Mouse (Mus musculus) right cerebral cortex, postnatal 10 days (tissue): ENCODE results near the gene Sec11a.
"Not testable (repeated sequence)": the region's sequence is repeated elsewhere in the genome, so short reads cannot be mapped to it uniquely, and the experiment has no call there.

ENCODE experiments used
- DNase-seq, 2 experiments: peaks; one replicate each; pipeline ENCODE4 v3.0.0; 2021; ENCODE audit warnings: low spot score in 2 of 2

The Sec11a gene

DNA sequence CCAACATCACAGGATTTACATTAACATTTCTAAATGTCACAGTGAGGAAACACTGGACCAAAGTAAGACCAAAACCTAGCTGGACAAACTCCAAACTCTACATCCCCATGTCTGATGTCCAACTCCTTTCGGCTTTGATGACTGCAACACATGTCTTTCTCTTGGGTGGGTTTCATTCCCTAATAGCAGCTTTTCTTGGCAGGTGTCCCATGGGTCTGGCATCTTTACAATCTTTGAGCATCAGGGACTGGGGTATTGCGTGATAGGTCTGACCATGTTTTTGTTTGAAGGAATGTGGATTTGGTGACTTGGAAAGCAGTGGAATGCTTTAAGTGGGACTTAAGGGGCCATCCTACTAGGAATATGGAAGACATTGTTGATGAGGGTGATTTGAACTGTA lies 9.3 kb upstream of the Sec11a start:
- DNase-seq = no peak

DNA sequence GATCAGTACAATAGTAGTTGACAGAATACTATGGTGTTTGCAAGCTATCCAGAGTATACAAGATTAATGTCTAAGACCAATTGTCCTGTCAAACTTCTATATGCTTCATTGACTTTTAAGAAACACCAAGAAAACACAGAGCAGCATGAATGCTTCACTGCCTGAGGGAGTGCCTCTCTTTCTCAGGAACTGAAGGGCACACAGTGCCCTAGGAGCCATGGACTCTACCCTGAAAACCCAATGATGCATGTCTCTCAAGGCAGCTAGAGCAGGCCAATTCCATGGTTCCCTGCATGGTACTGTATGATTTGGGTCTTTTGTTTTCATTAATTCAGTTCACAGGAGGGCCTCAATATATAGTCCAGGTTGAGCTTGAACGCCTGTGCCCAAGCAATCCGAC lies 6.7 kb upstream of the Sec11a start:
- no peak for DNase-seq

DNA sequence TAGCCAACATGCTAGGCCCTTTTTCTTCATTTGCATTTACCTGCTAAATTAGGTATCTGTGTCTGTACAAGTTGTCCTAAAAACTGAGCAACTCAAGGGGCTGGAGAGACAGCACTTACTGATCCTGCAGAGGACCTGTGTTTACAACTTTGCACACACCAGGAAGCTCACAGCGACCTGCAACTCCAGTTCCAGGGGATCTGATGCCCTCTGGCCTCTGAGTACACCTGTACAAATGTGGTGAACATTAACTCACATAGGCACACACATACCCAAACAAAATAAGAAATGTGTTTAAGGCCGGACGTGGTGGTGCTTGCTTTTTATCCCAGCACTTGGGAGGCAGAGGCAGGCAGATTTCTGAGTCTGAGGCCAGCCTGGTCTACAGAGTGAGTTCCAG lies 4.6 kb upstream of the Sec11a start:
- DNase-seq = no peak

DNA sequence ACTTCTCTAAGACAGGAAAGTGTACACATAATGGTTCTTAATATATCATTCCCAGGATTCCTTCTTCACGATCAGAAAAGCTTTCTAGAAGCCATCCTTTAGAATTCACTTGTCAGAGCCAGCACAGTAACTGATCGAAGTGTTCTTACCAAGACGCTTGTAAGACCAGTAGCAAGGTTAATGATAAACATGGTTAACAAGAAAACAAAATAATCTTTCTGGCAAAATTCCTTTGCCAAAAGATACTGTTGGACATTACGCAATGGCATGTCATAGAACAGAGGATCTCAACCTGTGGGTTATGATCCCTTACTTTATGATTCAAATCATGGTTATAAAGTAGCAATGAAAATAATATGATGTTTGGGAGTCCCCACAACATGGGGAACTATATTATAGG lies 3.9 kb upstream of the Sec11a start:
- DNase-seq = no peak

DNA sequence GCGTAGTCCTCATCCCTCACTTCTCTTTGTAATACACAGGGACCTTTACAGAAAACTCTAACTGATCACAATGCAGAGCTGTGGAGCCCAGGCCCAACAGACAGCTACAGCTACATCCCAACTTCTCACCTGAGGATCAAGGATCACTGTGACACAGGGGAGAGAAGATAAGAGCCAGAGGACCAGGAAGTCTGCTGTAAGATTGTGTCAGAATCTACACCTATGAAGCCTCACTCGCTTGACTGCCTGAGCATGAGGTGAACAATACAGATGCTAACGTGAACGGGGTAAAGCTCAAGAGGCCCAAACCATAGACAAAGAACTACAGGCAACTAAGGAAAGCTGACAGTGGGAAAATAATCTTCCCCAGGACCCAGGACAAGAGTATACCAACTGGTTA lies 7.8 kb downstream of the Sec11a start:
- no peak for DNase-seq

DNA sequence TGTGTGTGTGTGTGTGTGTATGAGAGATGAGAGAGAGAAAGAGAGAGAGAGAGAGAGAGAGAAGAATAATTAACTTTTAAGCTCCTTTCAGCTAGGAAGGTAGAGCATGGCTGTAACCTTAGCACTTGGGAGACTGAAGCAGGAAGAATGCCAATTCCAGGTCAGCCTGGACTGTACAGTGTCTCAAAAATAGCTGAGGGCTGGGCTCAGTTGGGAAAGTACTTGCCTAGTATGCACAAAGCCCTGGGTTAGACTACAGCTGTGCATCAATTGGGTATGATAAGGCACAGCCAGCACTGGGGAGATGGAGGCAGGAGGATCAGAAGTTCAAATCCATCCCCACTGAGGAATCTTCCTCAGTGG lies 10.3 kb downstream of the Sec11a start:
- not testable (repeated sequence) for DNase-seq

DNA sequence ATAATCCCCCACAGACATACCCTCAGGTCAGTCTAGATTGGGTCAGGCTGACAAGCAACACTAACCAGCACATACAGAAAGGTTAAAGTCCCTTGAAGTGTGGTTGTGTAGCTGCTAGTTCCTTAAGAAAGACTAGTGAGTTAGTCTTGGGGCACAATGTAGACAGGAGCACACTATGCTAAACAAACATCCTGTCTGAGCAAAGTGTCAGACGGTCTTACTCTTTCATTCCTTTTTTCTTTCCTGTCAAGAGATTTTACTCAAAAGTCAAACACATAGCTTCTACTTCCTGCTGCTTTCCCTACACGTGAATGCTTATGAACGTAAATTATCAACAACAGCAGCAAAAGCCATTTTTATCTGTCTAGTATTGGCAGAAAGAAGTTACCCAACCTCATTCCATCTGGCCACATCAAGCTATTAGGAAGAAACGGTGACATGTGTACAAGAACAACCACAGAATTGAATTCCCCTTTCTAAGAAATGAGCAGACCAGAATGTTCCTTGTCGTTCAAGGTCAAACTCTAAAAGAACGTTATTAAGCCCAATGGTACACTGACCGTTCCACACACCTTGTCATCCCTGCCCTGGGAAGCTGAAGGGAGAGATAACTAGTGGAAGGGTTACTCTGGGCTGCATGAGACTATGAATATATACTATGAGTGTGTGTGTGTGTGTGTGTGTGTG lies 10.8 kb downstream of the Sec11a start:
- not testable (repeated sequence) for DNase-seq

DNA sequence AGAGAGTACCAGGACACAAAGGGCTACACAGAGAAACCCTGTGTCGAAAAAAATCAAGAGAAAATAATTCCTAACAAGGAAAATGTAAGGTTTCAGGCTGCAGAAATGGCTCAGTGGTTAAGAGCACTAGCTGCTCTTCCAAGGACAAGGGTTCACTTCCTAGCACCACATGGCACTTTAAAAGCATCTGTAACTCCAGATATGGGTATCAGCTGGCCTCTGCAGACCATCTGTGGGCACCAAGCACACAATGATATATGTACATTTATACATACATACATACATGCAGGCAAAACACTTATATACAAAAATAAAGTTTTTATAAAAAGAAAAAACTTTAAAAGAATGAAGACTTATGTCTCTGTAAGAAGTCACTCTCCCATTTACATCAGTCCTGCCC lies 11.7 kb downstream of the Sec11a start:
- no peak for DNase-seq

DNA sequence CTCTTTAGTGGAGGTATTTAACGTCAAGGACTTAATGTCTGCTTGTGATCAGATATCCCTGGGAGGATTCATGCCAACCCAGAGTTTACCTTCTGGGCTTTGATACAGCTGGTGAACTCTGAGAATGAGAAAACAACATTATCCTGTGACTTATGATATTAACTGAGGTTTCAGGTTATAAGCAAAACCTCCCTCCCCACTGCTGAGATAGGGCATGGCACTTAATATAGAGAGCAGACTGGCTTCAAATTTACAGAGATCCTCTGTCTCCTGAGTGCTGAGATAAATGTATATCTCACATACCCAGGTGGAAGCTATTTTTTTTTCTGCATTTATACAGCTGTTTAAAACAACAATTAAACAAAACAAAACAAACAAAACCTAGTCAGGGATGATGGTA lies 14.8 kb downstream of the Sec11a start:
- no peak for DNase-seq

DNA sequence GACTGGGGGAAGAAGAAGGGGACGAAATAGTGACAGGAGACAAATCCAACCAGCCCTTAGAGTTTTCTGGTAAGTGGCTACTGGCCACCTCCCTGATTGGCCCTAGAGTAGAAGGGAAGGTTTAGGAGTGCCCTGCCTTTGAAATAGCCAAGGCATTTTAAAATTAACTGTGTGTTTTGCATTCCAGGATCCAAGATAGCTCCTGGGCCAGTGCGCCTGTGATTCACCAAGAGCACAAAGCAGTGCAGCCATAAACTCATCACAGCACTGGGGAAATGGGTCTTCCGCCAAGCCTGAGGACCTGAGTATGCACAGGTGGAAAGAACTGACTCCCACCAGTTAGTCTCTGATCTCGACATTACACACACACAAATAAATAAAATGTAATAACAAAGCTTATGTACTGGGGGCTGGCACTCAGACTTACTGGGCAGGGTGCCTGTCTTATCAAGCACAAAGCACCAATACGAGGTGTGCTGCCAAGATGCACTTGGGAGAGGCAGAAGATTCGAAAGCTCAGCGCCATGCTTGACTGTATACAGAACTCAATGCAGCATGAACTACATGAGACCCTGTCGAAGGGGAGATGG lies 15.9 kb downstream of the Sec11a start:
- peak in 1 of 2 experiments; percentile 32 for DNase-seq

DNA sequence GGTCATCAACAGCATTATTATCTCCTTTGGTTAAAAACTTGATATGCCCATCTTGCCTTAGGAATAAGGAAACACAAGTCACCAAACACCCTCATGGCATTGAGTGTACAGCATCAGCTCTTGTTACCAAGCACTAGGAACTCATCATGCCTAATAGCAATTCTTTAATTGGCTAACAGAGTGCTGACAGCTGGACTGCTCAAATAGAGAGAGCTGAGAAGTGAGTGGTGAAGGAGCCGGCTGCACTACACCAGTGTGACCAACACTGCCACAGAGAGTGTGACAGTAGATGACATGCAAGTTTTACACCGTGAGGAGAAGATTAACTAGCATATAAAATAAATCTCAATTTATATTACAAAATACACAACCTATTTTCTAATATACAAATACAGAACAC lies 24.4 kb downstream of the Sec11a start:
- no peak for DNase-seq

DNA sequence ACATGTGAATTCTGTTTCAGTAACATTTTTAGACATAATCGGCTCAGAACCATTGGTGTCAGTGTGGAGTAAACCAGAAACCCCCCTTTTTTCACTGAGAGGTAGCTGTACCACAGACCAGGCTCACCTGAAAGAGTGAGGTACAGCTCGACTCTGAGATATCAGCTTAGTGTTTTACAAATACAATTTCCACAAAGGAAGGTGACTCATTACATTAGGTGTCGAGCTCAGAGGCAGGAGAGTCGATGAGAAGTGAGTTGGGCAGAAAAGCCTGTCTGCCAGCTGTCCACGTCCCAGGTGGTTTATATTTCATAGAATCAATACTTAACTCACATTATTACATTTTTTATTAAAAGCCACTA lies 28.0 kb downstream of the Sec11a start:
- DNase-seq = no peak

DNA sequence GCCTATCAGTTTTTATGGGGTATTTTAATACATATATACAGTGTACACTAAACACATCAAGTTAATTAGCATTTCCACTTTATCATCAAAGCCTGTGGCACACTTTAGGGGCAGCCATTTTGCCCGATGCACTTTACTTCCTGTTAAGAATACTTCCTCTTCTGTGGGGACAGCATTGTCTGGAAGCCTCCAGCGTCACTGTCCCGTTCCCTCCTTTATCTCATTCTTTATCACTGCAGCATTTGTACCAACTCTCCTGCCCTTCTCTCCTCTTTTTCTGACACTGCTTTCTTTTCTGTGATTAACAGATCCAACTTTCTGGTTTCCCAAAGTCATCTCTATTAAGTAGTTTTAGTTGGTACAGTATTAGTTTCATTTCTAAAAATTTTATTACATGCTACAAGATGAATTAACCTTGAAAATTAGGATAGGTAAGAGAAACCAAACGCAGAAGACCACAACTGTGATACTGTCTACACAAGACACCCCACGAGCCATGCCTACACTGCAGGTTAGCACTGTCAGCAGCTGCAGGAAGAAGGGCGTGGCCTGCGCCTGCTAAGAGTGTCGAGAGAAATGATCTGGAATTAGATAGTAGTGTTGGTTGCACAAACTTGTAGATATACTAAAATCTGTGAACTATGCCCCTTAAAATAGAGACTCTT lies 28.5 kb downstream of the Sec11a start:
- DNase-seq = no peak

DNA sequence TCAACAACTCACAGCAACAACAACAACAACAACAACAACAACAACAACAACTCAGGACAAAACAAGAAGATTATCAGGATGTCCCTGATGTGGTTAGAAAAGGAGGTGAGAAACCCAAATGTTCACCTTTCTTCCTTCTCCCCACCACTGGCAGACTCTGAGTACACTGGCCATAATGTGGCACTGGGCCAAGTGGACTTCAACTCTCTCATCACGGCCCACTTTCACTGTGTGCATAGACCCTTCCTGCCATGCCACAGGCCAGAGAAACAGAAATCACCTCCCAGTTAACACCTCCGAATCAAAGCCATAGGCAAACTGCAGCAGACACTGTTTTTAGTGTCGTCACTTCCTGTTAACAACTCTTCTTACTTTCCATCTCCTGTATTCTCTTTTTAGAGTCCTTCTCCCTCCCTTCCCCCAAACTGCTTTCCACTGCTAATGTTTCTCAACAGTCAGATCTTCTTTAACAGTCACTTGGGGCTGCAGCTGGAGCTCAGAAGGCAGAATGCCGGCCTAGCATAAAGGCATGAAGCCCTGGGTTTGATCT lies 29.6 kb downstream of the Sec11a start:
- no peak for DNase-seq

DNA sequence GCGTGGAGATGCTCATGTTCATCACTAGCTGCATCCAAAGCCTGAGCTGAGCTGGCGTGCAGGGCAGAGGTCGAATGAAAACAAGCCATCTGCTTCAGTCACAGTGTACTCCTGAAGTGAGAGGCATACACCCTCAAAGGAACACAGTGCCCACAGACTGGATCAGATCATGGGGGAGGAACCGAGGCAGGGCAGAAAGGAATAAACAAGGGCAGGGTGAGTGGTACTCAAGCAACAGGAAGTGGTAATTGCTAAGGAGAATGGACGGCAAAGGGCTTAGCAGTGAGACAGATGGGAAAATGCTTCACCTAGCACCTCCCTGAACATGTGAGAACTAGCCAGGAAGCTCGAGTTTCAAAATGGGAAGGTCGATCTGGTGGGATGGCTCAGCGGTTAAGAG lies 35.1 kb downstream of the Sec11a start:
- no peak for DNase-seq

DNA sequence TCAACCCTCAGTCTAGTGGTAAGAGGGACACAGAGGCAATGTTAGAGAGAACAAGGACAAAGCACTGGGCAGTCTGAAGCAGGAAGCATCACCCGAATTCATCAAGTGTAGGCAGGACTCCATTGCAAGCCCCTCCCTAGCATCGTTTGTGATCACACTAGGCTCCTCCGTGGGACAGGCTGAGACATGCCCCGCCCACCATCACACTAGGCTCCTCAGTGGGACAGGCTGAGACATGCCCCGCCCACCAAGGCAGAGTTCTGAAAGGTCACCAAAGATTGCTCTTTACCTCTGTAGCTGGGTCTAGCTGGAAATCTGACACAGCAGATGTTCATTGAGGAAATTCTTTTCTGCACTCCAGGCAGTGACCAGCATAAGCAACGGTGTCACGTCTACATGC lies 36.5 kb downstream of the Sec11a start:
- no peak for DNase-seq

DNA sequence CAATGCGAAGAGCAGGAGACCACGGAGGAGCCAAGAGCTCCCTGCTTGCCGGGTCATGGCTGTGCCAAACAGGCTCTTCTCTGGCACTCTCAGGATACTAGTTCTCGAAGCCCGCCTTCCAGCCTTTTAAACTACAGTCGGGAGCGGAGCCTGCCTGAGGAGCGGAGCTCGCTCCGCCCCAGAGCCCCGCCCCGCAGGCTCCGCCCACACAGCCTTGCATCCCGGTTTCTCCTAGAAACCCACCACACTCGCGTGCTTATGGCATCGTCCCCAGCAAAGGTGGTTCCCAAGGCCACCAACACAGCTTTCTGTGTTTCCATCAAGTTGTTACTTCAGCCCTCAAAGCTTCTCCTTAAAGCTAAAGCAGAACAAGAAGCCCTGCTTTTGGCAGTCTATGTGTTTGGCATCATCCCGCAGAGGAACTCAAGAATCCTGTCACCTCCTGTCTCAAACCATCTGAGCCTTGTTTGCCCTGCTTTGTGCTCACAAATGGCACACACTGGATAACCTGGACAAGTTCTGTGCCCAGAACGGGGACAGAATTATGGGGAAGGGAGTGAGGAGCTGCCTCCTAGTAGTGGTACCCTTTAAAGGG lies 42.6 kb downstream of the Sec11a start, which contains the start of gene Nmb:
TSS of gene Nmb (minus strand) at position 156 of the 595 bp plus-strand sequence.
- peak; percentile 79 for DNase-seq

DNA sequence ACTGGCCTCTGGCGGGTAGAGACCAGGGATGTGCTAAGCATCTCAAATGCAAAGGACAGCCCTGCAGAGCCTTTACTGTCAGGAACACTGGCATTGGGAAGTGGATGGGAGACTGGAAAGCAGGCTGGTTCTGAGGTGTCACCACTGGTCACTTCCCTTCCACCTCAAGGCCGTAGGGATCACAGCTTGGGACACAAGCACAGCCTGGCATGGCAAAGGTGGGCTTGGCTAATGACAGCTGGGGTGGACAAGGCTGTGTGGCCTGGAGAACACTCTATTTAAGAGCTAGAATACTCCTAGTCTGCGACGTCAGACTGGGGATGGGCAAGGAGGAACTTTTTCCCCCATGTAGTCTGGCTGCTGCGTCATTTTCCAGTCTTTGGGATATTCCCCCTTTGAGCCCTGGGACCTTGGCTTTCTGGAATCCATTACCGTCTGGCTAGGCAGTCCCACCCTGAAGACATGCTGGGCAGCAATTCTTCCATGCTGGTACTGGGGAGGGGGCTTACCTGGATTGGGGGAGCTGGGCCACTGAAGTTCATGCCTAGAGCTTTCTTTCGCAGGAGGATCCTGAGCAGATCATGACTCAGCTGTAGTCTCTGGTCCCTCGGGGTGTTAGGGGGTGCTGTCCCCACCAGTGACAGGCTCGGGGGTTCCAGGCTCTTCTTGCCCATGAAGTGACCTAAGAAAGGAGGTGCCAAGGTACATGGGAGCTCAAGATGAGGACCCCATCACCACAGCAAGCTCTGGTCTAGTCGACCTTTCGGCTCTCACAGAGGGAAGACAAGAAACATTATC lies 43.8 kb downstream of the Sec11a start:
- DNase-seq = no peak

DNA sequence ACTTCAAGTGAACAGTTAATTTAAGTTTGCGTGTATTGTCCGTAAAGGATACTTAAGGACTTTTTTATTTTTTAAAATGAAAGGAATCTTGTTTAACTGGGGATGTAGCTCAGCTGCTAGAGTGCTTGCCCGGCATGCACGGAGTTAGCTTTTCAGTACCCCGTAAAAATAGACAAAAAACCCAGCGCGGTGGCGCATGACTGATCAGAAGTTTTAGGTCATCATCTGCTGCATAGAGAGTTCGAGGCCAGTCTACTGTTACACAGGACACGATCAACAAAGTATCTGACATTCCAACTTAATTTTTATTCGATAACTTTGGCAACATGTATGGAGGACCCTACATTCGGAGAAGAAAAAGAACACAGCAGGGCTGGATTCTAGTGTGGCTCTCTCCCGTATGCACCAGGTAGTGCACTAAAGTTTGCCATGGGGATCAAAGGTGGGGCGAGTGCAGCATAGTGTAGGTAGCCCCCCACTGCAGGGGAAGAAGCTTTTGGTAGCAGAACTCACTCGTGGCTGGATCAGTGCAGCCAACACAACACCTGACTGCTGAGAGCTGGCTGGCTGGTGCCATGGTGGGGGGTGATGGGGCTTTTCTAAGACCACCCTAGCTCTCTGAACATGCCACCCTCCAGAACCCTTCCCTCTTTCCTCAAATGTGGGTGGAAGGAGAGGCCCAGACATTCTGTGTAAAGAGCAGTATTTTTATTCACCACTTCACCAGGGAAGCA lies 45.9 kb downstream of the Sec11a start:
- no peak for DNase-seq

DNA sequence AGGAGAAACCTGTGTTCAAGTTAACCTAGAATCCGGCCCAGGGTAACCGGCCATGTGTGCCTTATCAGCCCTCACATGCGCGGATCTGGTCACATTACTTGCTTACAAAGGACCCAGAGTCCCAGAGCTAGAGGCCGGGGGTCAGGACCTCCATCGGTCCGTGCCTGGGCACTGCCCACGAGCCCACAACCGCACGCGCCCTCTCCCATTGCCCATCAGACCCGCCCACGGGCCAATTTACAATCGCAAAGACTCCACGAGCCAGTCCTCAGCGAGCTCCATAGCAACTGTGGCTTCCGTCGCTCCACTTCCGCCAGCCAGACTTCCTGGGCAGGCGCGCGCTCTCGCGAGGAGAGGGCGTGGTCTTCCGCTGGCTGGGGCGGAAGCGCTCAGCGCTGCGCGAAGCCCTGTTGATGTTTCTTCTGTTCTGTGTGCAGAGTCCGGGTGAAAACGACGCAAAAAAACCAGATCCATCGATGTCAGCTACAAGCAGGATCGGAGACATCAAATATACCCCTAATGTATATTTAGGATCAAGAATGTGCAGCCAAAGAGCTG lies 46.6 kb downstream of the Sec11a start, which contains the start of gene Wdr73:
TSS of gene Wdr73 (minus strand) at position 326 of the 558 bp plus-strand sequence.
- DNase-seq = peak; percentile 94 to 95

DNA sequence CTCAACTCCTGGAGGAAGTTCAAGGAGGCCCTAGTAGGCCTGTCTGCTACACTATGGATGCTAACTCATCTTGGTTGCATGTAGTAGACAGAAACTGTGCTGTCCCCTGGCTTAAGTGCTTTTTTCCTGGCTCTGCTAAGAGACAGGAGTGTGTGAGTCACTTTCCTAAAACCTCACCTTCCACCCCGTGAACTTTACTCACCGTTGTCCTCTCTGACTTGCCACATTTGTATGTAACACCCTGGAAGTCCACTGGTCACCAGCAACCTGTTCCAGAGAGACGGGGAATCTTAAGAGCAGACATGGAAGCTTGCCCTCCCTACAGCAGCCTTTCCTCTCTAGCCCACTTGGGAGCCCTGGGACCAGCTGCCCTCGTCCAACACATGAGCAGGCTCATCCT lies 49.9 kb downstream of the Sec11a start:
- no peak for DNase-seq
